Mouse (Mus musculus) lung, embryonic 14.5 days (tissue): ENCODE results near the gene Prkcb. TPM values are rescaled to one million over a fixed set of nuclear protein-coding genes. Genes with fewer than 3 reads are reported as not detected.

Source experiments
- ATAC-seq: fragments of 200-750 bp; cut with Nextera tagmentation; 2 replicates; pipeline ENCODE4 v1.8.0; 2017; ENCODE audit warnings: mild to moderate bottlenecking, moderate TSS enrichment, moderate library complexity; ENCODE audit not compliant: insufficient read depth
- DNase-seq: peaks from one replicate; pipeline ENCODE4 v3.0.0-alpha.2; 2015
- H3K27ac ChIP-seq: fragments of 300-500 bp; sonication (generic); 2 replicates; pipeline ENCODE4 v1.5.1; 2014; ENCODE audit warnings: low read depth, mild to moderate bottlenecking, moderate library complexity
- H3K27me3 ChIP-seq: fragments of 300-500 bp; sonication (generic); 2 replicates; pipeline ENCODE4 v1.6.1; 2014; ENCODE audit warnings: low read length, control low read depth; ENCODE audit not compliant: insufficient read depth
- H3K36me3 ChIP-seq: fragments of 300-500 bp; sonication (generic); 2 replicates; pipeline ENCODE4 v1.6.1; 2014; ENCODE audit warnings: control low read depth; ENCODE audit not compliant: insufficient read depth
- H3K4me1 ChIP-seq: fragments of 300-500 bp; sonication (generic); 2 replicates; pipeline ENCODE4 v1.6.1; 2014; ENCODE audit warnings: antibody characterized with exemption, control low read depth; ENCODE audit not compliant: insufficient read depth
- H3K4me2 ChIP-seq: fragments of 300-500 bp; sonication (generic); 2 replicates; pipeline ENCODE4 v1.6.1; 2014; ENCODE audit warnings: mild to moderate bottlenecking
- H3K4me3 ChIP-seq: fragments of 300-500 bp; sonication (generic); 2 replicates; pipeline ENCODE4 v1.5.1; 2014; ENCODE audit warnings: low read depth, low read length
- H3K9ac ChIP-seq: fragments of 300-500 bp; sonication (generic); 2 replicates; pipeline ENCODE4 v1.6.1; 2014
- H3K9me3 ChIP-seq: fragments of 300-500 bp; sonication (generic); 2 replicates; pipeline ENCODE4 v1.6.1; 2016; ENCODE audit warnings: low read depth, low read length, control low read depth
- CTCF ChIP-seq: IDR thresholded peaks from 2 replicates; pipeline ENCODE4 v1.5.1; 2016; ENCODE audit warnings: antibody characterized with exemption, low read depth
- WGBS: fragments of 180-500 bp; shearing (Covaris S2); extraction: QIAGEN DNeasy Blood & Tissue Kit; methylation state at CpG from one replicate; pipeline ENCODE4 v1.1.7; 2014; 5-methylcytosine and 5-hydroxymethylcytosine counted together
- polyA plus RNA-seq: library from polyadenylated mRNA; unstranded; fragments of >200 nt; fragmentation: Nextera tagmentation; extraction: Ambion mirVana; gene quantifications from 2 replicates; pipeline ENCODE4 v1.2.1, GENCODE M21; 2014

Gene Prkcb
- polyA plus RNA-seq, 1 experiment from 2014 or later: 9.7 TPM

- TF ChIP-seq CTCF: 0 out of 2 replicates have a peak, but pooled peaks have one; percentile 15
- 94% methylated on average over 7 of the region's 7 CpGs for WGBS
- Histone ChIP-seq H3K9me3 (no peaks in the 10 kb centered on the region), H3K4me3 (no peak overlapping the region), H3K4me2 (no peak overlapping the region), H3K36me3 (no peaks in the 10 kb centered on the region), H3K4me1 (no peaks in the 10 kb centered on the region), H3K9ac (no peak overlapping the region), H3K27ac (no peak overlapping the region), H3K27me3 (no peaks in the 10 kb centered on the region)
- ATAC-seq (no peak), DNase-seq (no peak)
Observed at GRCm38 (mm10) chr7:122320843-122321544, 32.4 kb downstream of the Prkcb start.

GRCm38 (mm10) chr7:122322038-122322690, 33.6 kb downstream of the Prkcb start:
- DNase-seq (no peak), ATAC-seq (no peak)
- no peaks in the 10 kb centered on the region for H3K27me3 ChIP-seq
- H3K36me3 ChIP-seq: no peaks in the 10 kb centered on the region
- H3K27ac ChIP-seq: no peak overlapping the region
- H3K9me3 ChIP-seq: no peaks in the 10 kb centered on the region
- H3K4me3 ChIP-seq: no peak overlapping the region
- no peak overlapping the region for H3K4me2 ChIP-seq
- no peak overlapping the region for H3K9ac ChIP-seq
- H3K4me1 ChIP-seq: no peaks in the 10 kb centered on the region
- no peak for TF ChIP-seq CTCF
- WGBS: 62% methylated on average over 8 of the region's 8 CpGs

GRCm38 (mm10) chr7:122327942-122328341, 39.4 kb downstream of the Prkcb start:
- Histone ChIP-seq H3K27me3 (no peaks in the 10 kb centered on the region), H3K4me2 (no peak overlapping the region), H3K27ac (no peak overlapping the region), H3K9me3 (no peaks in the 10 kb centered on the region), H3K9ac (no peak overlapping the region), H3K4me3 (no peak overlapping the region), H3K4me1 (no peaks in the 10 kb centered on the region), H3K36me3 (no peaks in the 10 kb centered on the region)
- 81% methylated on average over 3 of the region's 3 CpGs for WGBS
- TF ChIP-seq CTCF: no peak
- ATAC-seq: no peak
- DNase-seq: no peak

- DNase-seq (no peak), ATAC-seq (no peak)
- no peak for TF ChIP-seq CTCF
- H3K27me3 ChIP-seq: no peaks in the 10 kb centered on the region
- H3K9me3 ChIP-seq: no peaks in the 10 kb centered on the region
- no peaks in the 10 kb centered on the region for H3K4me1 ChIP-seq
- 77% methylated on average over 5 of the region's 5 CpGs for WGBS
- no peaks in the 10 kb centered on the region for H3K36me3 ChIP-seq
- H3K4me2 ChIP-seq: no peak overlapping the region
- H3K27ac ChIP-seq: no peak overlapping the region
- no peak overlapping the region for H3K9ac ChIP-seq
- no peak overlapping the region for H3K4me3 ChIP-seq
Observed at GRCm38 (mm10) chr7:122328466-122328865, 39.9 kb downstream of the Prkcb start.

- DNase-seq: no peak
- 82% methylated on average over 4 of the region's 4 CpGs for WGBS
Observed at GRCm38 (mm10) chr7:122329588-122329987, 41.0 kb downstream of the Prkcb start.

GRCm38 (mm10) chr7:122333686-122334085, 45.1 kb downstream of the Prkcb start:
- DNase-seq: no peak
- WGBS: 83% methylated on average over 7 of the region's 7 CpGs
- Histone ChIP-seq H3K4me1 (no peaks in the 10 kb centered on the region), H3K9me3 (no peaks in the 10 kb centered on the region), H3K4me3 (no peak overlapping the region), H3K27me3 (no peaks in the 10 kb centered on the region), H3K4me2 (no peak overlapping the region), H3K27ac (no peak overlapping the region), H3K9ac (no peak overlapping the region), H3K36me3 (no peaks in the 10 kb centered on the region)
- ATAC-seq: no peak
- no peak for TF ChIP-seq CTCF

More at GRCm38 (mm10) chr7:122329588-122329987, 41.0 kb downstream of the Prkcb start:
- Histone ChIP-seq H3K4me1 (no peaks in the 10 kb centered on the region), H3K4me2 (no peak overlapping the region), H3K27ac (no peak overlapping the region), H3K9ac (no peak overlapping the region), H3K4me3 (no peak overlapping the region), H3K27me3 (no peaks in the 10 kb centered on the region), H3K36me3 (no peaks in the 10 kb centered on the region), H3K9me3 (no peaks in the 10 kb centered on the region)
- no peak for ATAC-seq
- TF ChIP-seq CTCF: no peak

GRCm38 (mm10) chr7:122337302-122337701, 48.8 kb downstream of the Prkcb start:
- no peak for ATAC-seq
- H3K27ac ChIP-seq: no peak overlapping the region
- H3K9me3 ChIP-seq: no peaks in the 10 kb centered on the region
- H3K4me2 ChIP-seq: no peak overlapping the region
- no peak for DNase-seq
- TF ChIP-seq CTCF: no peak
- no peaks in the 10 kb centered on the region for H3K27me3 ChIP-seq
- no peaks in the 10 kb centered on the region for H3K4me1 ChIP-seq
- H3K36me3 ChIP-seq: no peaks in the 10 kb centered on the region
- 85% methylated on average over 3 of the region's 3 CpGs for WGBS
- H3K4me3 ChIP-seq: no peak overlapping the region
- H3K9ac ChIP-seq: no peak overlapping the region
